Mouse (Mus musculus) heart, embryonic 12.5 days (tissue): ENCODE results near the gene Pou2f2. TPM values are rescaled to one million over a fixed set of nuclear protein-coding genes. Genes with fewer than 3 reads are reported as not detected.

Source experiments
- ATAC-seq: fragments of 200-750 bp; cut with Nextera tagmentation; 2 replicates; pipeline ENCODE4 v1.8.0; 2017; ENCODE audit warnings: moderate TSS enrichment, moderate library complexity; ENCODE audit not compliant: insufficient number of reproducible peaks, low FRiP score
- H3K27ac ChIP-seq: fragments of 300-500 bp; sonication (generic); 2 replicates; pipeline ENCODE4 v1.5.1; 2016; ENCODE audit warnings: mild to moderate bottlenecking, moderate library complexity; ENCODE audit not compliant: poor library complexity, severe bottlenecking
- H3K27me3 ChIP-seq: fragments of 300-500 bp; sonication (generic); replicated peaks from 2 replicates; pipeline ENCODE4 v1.6.1; 2016; ENCODE audit warnings: mild to moderate bottlenecking, moderate library complexity
- H3K36me3 ChIP-seq: fragments of 300-500 bp; sonication (generic); 2 replicates; pipeline ENCODE4 v1.6.1; 2016; ENCODE audit warnings: mild to moderate bottlenecking, moderate library complexity
- H3K4me1 ChIP-seq: fragments of 300-500 bp; sonication (generic); replicated peaks from 2 replicates; pipeline ENCODE4 v1.6.1; 2016; ENCODE audit warnings: mild to moderate bottlenecking
- H3K4me2 ChIP-seq: fragments of 300-500 bp; sonication (generic); 2 replicates; pipeline ENCODE4 v1.6.1; 2016; ENCODE audit warnings: mild to moderate bottlenecking, moderate library complexity
- H3K4me3 ChIP-seq: fragments of 300-500 bp; sonication (generic); 2 replicates; pipeline ENCODE4 v1.5.1; 2016; ENCODE audit warnings: mild to moderate bottlenecking
- H3K9ac ChIP-seq: fragments of 300-500 bp; sonication (generic); 2 replicates; pipeline ENCODE4 v1.6.1; 2016; ENCODE audit warnings: mild to moderate bottlenecking, moderate library complexity
- H3K9me3 ChIP-seq: fragments of 300-500 bp; sonication (generic); replicated peaks from 2 replicates; pipeline ENCODE4 v1.6.1; 2016; ENCODE audit warnings: mild to moderate bottlenecking, moderate library complexity
- WGBS: fragments of 180-500 bp; shearing (Covaris S2); methylation state at CpG from one replicate; pipeline ENCODE4 v1.1.7; 2016; 5-methylcytosine and 5-hydroxymethylcytosine counted together
- polyA plus RNA-seq: library from polyadenylated mRNA; unstranded; fragments of >200 nt; fragmentation: Nextera tagmentation; extraction: Ambion mirVana; gene quantifications from 2 replicates; pipeline ENCODE4 v1.2.1, GENCODE M21; 2016

Pou2f2 gene
- polyA plus RNA-seq, 1 experiment from 2014 or later, result 0.54 TPM

DNA sequence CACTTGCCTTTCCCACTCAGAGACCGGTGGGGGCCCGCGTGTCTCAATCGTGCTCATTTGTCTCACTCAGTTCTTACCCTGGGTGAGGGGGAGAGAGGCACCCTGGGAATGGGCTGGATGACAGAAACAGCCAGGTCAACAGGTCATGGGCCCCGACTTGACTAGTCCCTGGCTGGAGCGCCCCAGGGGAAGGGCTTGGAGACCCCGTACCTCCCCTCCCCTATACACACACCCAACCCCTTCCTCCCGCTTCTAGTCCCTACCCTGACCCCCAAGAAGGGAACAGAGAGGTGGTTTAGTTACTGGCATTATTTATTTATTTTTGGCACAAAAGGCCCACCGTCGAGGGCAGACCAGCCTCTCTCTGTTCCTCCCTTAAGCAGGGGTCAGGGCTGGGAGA, 91.0 kb downstream of the Pou2f2 start:
- H3K9ac ChIP-seq, result no peak overlapping the region
- H3K27me3 ChIP-seq, result peaks cover 17% of the 10 kb centered on the region
- H3K4me3 ChIP-seq, result no peak overlapping the region
- 21% methylated on average over 10 of the region's 10 CpGs for WGBS
- peaks cover 21% of the 10 kb centered on the region for H3K36me3 ChIP-seq
- peaks cover 28% of the 10 kb centered on the region for H3K4me1 ChIP-seq
- no peak overlapping the region for H3K27ac ChIP-seq
- no peak for ATAC-seq
- no peak overlapping the region for H3K4me2 ChIP-seq
- no peaks in the 10 kb centered on the region for H3K9me3 ChIP-seq

DNA sequence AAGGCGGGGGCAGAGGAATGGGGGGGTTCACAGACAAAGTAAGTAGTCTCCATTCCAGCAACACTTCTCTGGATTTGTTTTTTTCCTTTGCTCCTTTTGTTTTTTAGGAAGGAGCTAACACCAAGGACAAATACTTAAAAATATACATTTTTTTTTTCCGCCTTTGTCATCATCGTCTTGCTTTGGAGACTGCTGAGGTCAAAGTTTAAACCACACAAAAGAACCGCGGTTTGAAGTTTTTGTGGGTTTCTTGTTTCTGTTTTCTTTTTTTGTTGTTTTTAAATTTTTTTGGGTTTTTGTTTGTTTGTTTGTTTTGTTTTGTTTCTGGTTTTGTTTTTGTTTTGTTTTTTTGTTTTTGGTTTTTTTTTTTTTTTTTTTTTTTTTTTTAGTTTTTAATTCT, 91.6 kb downstream of the Pou2f2 start:
- Histone ChIP-seq H3K9ac (no peak overlapping the region), H3K36me3 (peaks cover 26% of the 10 kb centered on the region), H3K4me3 (no peak overlapping the region), H3K27ac (no peak overlapping the region), H3K9me3 (no peaks in the 10 kb centered on the region), H3K4me1 (peaks cover 26% of the 10 kb centered on the region), H3K4me2 (no peak overlapping the region), H3K27me3 (peaks cover 12% of the 10 kb centered on the region)
- ATAC-seq, result no peak
- WGBS, result 75% methylated on average over 5 of the region's 5 CpGs

DNA sequence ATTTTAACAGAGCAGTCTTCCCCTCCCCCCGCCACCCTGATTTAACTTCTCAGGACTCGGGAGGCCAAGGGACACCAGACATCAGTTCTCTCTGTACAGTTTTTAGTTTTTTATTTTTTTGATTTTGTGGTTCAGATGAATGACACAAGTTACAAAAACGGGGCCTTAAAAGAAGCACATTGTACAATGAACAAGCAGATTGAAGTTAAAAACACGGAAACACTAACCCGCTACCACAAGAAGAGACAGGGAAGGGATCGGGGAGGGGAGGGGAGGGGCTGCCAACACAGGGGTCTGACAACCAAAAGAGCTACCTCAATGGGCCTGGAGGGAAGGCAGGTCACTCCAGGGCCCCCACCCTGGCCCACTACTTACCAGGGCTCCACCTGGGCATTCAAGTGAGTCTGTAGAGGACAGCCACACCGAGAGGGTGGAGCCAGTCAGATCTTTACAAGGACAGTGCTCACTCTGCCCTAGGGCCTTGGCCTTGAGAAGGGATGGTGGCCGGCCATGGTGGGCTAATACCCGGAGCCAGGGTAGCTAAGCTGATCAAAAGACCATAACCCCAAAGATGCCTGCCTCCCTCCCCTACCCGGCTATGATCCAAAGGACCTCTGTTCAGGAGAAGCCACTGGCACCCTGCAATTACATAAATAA, 92.1 kb downstream of the Pou2f2 start:
- Histone ChIP-seq H3K4me2 (no peak overlapping the region), H3K9me3 (no peaks in the 10 kb centered on the region), H3K4me3 (no peak overlapping the region), H3K36me3 (peaks cover 32% of the 10 kb centered on the region), H3K27me3 (peaks cover 6% of the 10 kb centered on the region; the same call in 1 of the 2 replicates), H3K27ac (no peak overlapping the region), H3K4me1 (peaks cover 28% of the 10 kb centered on the region), H3K9ac (no peak overlapping the region)
- ATAC-seq, result no peak
- WGBS, result 63% methylated on average over 10 of the region's 10 CpGs

DNA sequence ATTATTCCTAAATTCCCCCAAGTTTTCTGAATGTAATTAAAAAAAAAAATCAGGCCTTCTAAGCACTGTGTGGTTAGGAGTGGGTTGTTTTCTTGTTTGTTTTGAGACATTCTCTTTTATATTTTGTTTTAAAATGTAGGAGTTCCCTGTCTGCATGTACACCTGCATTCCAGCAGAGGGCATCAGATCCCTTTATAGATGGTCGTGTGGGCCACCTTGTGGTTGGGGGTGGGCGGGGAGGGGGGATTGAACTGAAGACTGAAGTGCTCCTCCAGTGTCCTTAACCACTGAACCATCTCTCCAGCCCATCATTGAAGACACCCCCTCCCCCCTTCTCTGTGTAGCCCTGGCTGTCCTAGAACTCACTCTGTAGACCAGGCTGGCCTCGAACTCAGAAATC, 92.9 kb downstream of the Pou2f2 start:
- H3K27ac ChIP-seq, result no peak overlapping the region
- H3K4me2 ChIP-seq, result no peak overlapping the region
- no peak for ATAC-seq
- peaks cover 28% of the 10 kb centered on the region for H3K4me1 ChIP-seq
- no peak overlapping the region for H3K9ac ChIP-seq
- H3K4me3 ChIP-seq, result no peak overlapping the region
- H3K9me3 ChIP-seq, result no peaks in the 10 kb centered on the region
- H3K36me3 ChIP-seq, result peaks cover 40% of the 10 kb centered on the region
- WGBS, result 50% methylated on average over 3 of the region's 3 CpGs
- 0 out of 2 replicates have a peak, but pooled peaks cover 2% of the 10 kb centered on the region for H3K27me3 ChIP-seq

DNA sequence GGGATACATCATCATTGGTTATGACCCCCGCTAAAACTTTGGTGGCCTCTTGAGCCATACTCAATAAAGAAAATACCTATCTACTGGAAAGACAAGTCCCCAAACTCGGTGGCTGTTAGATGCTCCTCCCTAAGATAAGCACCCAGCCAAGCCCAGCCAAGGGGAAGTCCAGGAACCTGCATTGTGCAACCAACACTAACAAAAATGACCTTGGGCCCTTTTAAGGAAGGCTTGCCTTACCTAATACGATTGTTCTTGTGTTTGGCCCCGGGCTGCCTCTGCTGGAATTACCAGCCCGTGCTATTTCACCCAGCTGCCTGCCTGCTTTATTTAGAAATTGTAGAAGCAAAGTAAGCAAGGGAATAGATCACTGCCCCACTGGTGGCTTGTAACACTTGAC, 94.9 kb downstream of the Pou2f2 start:
- WGBS, result 66% methylated on average over 5 of the region's 5 CpGs

DNA sequence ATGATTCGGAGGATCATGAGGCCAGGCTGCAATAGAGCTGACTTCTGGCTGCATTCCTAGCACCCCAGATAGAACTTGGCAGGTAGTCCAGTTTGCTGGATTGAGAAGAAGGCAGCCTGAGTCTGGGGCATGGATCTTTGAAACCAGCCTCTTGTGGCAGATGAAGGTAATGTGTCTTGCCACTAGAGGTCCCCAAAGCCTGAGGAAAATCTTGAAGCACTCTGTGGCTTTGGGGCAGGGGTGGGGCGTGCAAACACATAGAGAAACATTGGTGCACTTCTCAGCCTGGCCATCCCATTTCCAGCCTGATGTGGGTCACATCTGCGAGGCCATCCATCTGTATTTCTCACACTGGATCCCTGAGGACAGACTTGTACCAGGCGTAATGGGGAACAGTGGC, 97.0 kb downstream of the Pou2f2 start:
- Histone ChIP-seq H3K9me3 (no peaks in the 10 kb centered on the region), H3K27ac (no peak overlapping the region; the same call in 1 of the 2 replicates), H3K9ac (no peak overlapping the region), H3K4me3 (no peak overlapping the region), H3K36me3 (peaks cover 64% of the 10 kb centered on the region), H3K27me3 (no peaks in the 10 kb centered on the region), H3K4me1 (peaks cover 35% of the 10 kb centered on the region), H3K4me2 (no peak overlapping the region)
- ATAC-seq, result no peak
- WGBS, result 86% methylated on average over 4 of the region's 4 CpGs

More for the DNA sequence above, 94.9 kb downstream of the Pou2f2 start:
- H3K27me3 ChIP-seq, result no peaks in the 10 kb centered on the region
- no peak for ATAC-seq
- H3K4me1 ChIP-seq, result peaks cover 24% of the 10 kb centered on the region
- H3K27ac ChIP-seq, result peak overlapping the region; percentile 37; the same call in 1 of the 2 replicates
- H3K9me3 ChIP-seq, result no peaks in the 10 kb centered on the region
- no peak overlapping the region for H3K4me2 ChIP-seq
- no peak overlapping the region for H3K4me3 ChIP-seq
- peaks cover 60% of the 10 kb centered on the region for H3K36me3 ChIP-seq
- H3K9ac ChIP-seq, result no peak overlapping the region

DNA sequence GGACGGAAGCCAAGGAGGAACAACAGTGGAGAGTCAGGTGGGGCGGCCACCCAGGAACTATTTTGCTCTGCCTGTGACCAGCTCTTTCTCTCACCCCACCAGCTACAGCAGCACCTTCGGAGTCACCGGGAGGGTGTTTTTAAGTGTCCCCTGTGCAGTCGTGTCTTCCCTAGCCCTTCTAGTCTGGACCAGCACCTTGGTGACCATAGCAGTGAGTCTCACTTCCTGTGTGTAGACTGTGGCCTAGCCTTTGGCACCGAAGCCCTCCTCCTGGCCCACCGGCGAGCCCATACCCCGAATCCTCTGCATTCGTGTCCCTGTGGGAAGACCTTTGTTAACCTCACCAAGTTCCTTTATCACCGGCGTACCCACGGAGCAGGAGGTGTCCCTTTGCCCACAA, 99.1 kb downstream of the Pou2f2 start:
- Histone ChIP-seq H3K27me3 (no peaks in the 10 kb centered on the region), H3K36me3 (peaks cover 62% of the 10 kb centered on the region), H3K27ac (no peak overlapping the region), H3K4me2 (no peak overlapping the region), H3K9ac (no peak overlapping the region), H3K4me1 (peaks cover 43% of the 10 kb centered on the region), H3K9me3 (no peaks in the 10 kb centered on the region), H3K4me3 (no peak overlapping the region)
- no peak for ATAC-seq
- 94% methylated on average over 13 of the region's 13 CpGs for WGBS

DNA sequence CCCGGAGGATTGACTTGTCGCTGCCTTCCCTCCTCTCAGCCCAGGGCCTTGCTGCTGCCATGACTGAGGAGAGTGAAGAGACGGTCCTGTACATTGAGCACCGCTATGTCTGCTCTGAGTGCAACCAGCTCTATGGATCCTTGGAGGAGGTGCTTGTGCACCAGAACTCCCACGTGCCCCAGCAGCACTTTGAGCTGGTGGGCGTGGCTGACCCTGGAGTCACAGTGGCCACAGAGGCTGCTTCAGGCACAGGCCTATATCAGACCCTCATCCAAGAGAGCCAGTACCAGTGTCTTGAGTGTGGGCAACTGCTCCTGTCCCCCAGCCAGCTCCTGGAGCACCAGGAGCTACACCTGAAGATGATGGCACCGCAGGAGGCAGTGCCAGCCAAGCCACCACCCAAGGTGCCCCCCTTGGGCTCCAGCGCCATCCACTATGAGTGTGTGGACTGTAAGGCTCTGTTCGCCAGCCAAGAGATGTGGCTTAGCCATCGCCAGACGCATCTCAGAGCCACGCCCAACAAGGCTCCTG, 100.0 kb downstream of the Pou2f2 start:
- no peak for ATAC-seq
- Histone ChIP-seq H3K27ac (no peak overlapping the region), H3K4me2 (no peak overlapping the region), H3K27me3 (no peaks in the 10 kb centered on the region), H3K9me3 (no peaks in the 10 kb centered on the region), H3K4me1 (peaks cover 36% of the 10 kb centered on the region), H3K36me3 (peaks cover 53% of the 10 kb centered on the region), H3K9ac (0 out of 2 replicates have a peak overlapping the region, but pooled peaks have one; percentile 45), H3K4me3 (no peak overlapping the region)
- 83% methylated on average over 12 of the region's 12 CpGs for WGBS

DNA sequence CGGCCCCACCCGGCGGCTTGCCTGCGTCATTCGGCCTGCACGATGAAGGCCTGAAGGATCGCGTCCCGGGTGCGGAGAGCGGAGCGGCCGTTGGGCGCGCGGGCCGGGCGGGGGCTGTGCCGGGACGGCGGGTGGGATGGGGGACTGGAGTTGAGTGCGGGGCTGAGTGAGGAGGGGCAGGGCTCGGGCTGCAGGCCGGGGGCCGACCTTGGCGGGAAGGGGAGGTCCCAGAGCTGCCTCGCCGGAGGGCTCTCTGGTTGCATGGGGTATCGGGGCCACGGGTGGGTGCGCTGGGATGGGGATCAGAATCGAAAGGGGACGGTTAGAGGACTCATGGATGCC, 102.1 kb downstream of the Pou2f2 start:
- Histone ChIP-seq H3K4me3 (peak overlapping the region; percentile 78), H3K4me2 (peak overlapping the region; percentile 80), H3K9ac (peak overlapping the region; percentile 92), H3K9me3 (no peaks in the 10 kb centered on the region), H3K27ac (peak overlapping the region; percentile 97), H3K4me1 (peaks cover 37% of the 10 kb centered on the region), H3K36me3 (peaks cover 32% of the 10 kb centered on the region), H3K27me3 (no peaks in the 10 kb centered on the region)
- WGBS, result under 1% methylated on average over 33 of the region's 33 CpGs
- no peak for ATAC-seq

DNA sequence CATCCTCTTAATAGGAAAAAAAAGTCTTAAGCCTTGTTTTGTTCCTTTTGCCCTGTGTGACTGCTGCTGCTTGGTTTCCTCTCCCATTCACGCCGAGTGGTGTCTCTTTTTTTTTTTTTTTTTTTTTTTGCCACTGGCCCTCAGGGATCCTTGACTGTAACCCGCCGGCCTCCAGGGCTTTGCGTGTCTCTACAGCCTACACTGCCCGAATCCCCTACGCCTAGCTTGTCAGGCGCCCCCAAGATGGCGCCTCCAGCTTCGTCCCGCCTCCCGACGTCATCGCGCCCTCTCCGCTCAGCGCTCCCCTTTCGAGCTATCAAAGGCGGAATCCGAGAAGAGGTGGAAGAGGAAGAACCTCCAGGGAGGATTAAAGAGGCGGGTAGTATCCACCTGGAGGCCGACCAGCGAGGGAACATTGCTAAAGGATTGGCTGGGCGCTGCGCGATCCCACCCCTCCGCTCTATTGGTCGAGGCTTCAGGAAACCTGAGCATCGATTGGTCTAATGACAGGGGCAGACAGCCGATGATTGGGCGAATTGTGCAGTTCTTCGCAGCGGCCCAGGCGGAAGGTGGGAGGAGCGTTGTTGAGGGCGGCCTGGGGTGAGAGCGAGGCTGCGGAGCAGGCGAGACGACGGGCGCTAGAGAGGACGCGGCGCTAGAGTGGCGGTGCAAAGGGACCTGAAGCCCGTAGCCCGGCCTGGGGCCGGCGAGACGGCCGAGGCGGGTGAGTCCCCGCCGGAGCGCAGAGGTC, 102.7 kb downstream of the Pou2f2 start:
- WGBS, result under 1% methylated on average over 56 of the region's 56 CpGs
- H3K27ac ChIP-seq, result peak overlapping the region; percentile 97

DNA sequence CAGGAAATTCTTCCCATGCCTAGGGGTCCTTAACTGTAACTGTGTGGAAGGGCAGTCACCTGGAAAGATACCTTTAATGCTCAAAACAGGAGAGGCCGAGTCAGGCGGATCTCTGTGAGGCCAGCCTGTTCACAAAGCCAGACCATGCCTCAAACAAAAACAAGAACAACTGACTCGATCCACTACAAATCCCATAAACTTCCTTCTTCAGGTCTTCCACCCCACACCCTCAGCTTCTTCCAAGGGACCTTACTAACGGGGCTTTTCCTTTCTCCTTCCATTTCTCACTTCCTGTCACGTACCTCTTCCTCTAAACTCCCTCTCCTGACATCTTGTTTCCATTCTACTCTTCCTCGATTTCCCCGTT, 103.2 kb downstream of the Pou2f2 start:
- peak overlapping the region; percentile 80 for H3K4me2 ChIP-seq
- H3K4me1 ChIP-seq, result peaks cover 42% of the 10 kb centered on the region
- H3K9ac ChIP-seq, result peak overlapping the region; percentile 73
- ATAC-seq, result no peak
- no peaks in the 10 kb centered on the region for H3K9me3 ChIP-seq
- no peaks in the 10 kb centered on the region for H3K27me3 ChIP-seq
- H3K27ac ChIP-seq, result peak overlapping the region; percentile 95
- H3K4me3 ChIP-seq, result peak overlapping the region; percentile 78
- H3K36me3 ChIP-seq, result peaks cover 21% of the 10 kb centered on the region
- WGBS, result 17% methylated on average over 7 of the region's 7 CpGs

More for the DNA sequence above, 102.7 kb downstream of the Pou2f2 start:
- H3K4me3 ChIP-seq, result peak overlapping the region; percentile 78
- no peaks in the 10 kb centered on the region for H3K27me3 ChIP-seq
- H3K9ac ChIP-seq, result peak overlapping the region; percentile 92
- H3K4me2 ChIP-seq, result peak overlapping the region; percentile 80
- peak; percentile 96 for ATAC-seq
- H3K9me3 ChIP-seq, result no peaks in the 10 kb centered on the region
- peaks cover 37% of the 10 kb centered on the region for H3K4me1 ChIP-seq
- H3K36me3 ChIP-seq, result peaks cover 26% of the 10 kb centered on the region
